Mouse (Mus musculus): ENCODE results near the gene Cdk5rap3.

DNA sequence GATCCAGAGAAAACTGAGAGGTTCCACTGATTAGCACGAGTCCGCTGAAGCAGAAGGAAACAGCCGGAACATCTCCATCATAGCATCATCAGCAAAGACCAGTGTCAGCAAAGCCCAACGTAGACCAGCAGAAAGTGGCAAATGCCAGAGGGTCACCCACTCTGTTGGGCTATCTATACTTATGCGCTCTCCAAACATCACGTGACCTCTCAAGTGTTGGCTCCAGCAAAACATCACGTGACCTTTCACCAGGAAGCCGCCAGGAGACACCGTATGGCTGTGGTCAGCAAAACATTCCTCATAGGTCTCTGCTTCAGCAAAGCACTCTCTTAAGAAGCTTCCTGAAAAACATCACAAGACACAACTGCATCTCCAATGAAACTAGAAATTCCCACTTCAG, 36.0 kb downstream of the Cdk5rap3 start:
- TF ChIP-seq EP300 (IDR thresholded peaks at IDR 0.05; ENCODE audit: low read depth) (no peak), CTCF (IDR thresholded peaks at IDR 0.05; ENCODE audit: low read depth) (no peak)
